ENCODE assay signal across 8 mouse cellular contexts in the genomic region with DNA sequence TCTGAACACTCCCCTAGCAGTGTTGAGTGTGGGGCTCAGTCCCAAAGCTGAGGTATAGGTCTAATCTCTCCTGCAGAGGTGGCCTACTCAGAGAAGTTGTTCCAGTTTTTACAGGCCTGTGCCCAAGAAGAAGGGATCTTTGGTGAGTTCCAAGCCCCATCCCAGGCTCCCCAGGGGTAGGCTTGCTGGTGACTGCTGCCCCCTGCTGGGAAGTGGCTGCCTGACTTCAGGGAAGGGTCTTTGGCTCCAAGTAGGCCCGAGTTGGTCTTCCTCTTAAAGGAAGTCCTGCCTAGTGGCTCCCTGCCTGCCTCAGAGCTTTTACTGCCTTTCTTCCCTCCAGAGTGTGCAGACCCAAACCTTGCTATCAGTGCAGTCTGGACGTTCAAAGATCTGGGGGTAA. TPM values are rescaled to one million over a fixed set of nuclear protein-coding genes. Genes with fewer than 3 reads are reported as not detected.
DNase-seq lines count a peak whose midpoint lies in the region; ATAC-seq and TF ChIP-seq lines count a peak whose summit lies in the region.

No protein-coding gene starts in this region.

- H3K4me2 ChIP-seq in intestine, postnatal 0 days (replicated peaks; ENCODE audit: low read depth) = no peak overlapping the region
- no peak overlapping the region for H3K4me2 ChIP-seq in intestine, embryonic 16.5 days (ENCODE audit: low read depth, low read length)
- no peak overlapping the region for H3K4me2 ChIP-seq in neural tube, embryonic 11.5 days (ENCODE audit: low read depth)

- peaks cover 27% of the 10 kb centered on the region; the same call in 1 of the 2 replicates for H3K36me3 ChIP-seq in intestine, postnatal 0 days (ENCODE audit: control insufficient read depth, insufficient read depth)
- no peaks in the 10 kb centered on the region for H3K36me3 ChIP-seq in intestine, embryonic 16.5 days (ENCODE audit: control insufficient read depth, insufficient read depth, low read length)
- H3K36me3 ChIP-seq in neural tube, embryonic 11.5 days (ENCODE audit: control insufficient read depth, insufficient read depth, low read length) = no peaks in the 10 kb centered on the region; the same call in 1 of the 2 replicates

- DNase-seq in B cell, adult 2 months = peak; percentile 56 to 58
- DNase-seq in NIH3T3 (ENCODE audit: low read depth) = peak; percentile 42
- peak; percentile 51 for DNase-seq in neural tube, embryonic 11.5 days (ENCODE audit: low spot score)
- DNase-seq in right cerebral cortex, postnatal 36 days (ENCODE audit: low spot score in 2 of 2) = no peak

- no peak overlapping the region for H3K27ac ChIP-seq in intestine, postnatal 0 days (ENCODE audit: low read depth, low read length)
- no peak overlapping the region for H3K27ac ChIP-seq in intestine, embryonic 16.5 days (ENCODE audit: low read length)
- H3K27ac ChIP-seq in neural tube, embryonic 11.5 days (ENCODE audit: low read depth, low read length) = no peak overlapping the region

- no peaks in the 10 kb centered on the region for H3K27me3 ChIP-seq in intestine, postnatal 0 days (replicated peaks; ENCODE audit: control insufficient read depth, insufficient read depth, low read length)
- no peaks in the 10 kb centered on the region for H3K27me3 ChIP-seq in intestine, embryonic 16.5 days (replicated peaks; ENCODE audit: control insufficient read depth, insufficient read depth, low read length)
- no peaks in the 10 kb centered on the region for H3K27me3 ChIP-seq in neural tube, embryonic 11.5 days (ENCODE audit: control insufficient read depth, insufficient read depth, low read length)

- no peak for ATAC-seq in intestine, postnatal 0 days
- no peak for ATAC-seq in intestine, embryonic 16.5 days
- peak; percentile 34; the same call in 1 of the 2 replicates for ATAC-seq in granulocyte monocyte progenitor cell, adult 5-6 weeks (replicated peaks; ENCODE audit: poor library complexity, severe bottlenecking)
- no peak for ATAC-seq in neural tube, embryonic 11.5 days (ENCODE audit: insufficient read depth, low FRiP score, low TSS enrichment)
- ATAC-seq in cerebellum, adult (ENCODE audit: insufficient number of reproducible peaks, low FRiP score, low TSS enrichment) = no peak

- no peak overlapping the region for H3K4me3 ChIP-seq in intestine, postnatal 0 days (ENCODE audit: low read depth, low read length)
- H3K4me3 ChIP-seq in intestine, embryonic 16.5 days (ENCODE audit: low read length) = no peak overlapping the region
- no peak overlapping the region for H3K4me3 ChIP-seq in neural tube, embryonic 11.5 days (ENCODE audit: low read depth, low read length)

- 39% methylated on average over 2 of the region's 2 CpGs for WGBS in intestine, postnatal 0 days
- 50% methylated on average over 2 of the region's 2 CpGs for WGBS in intestine, embryonic 16.5 days
- 43% methylated on average over 2 of the region's 2 CpGs for WGBS in neural tube, embryonic 11.5 days

- no peaks in the 10 kb centered on the region for H3K4me1 ChIP-seq in intestine, postnatal 0 days (replicated peaks; ENCODE audit: control insufficient read depth, insufficient read depth, low read length)
- no peaks in the 10 kb centered on the region for H3K4me1 ChIP-seq in intestine, embryonic 16.5 days (ENCODE audit: control insufficient read depth, insufficient read depth, low read length)
- no peaks in the 10 kb centered on the region for H3K4me1 ChIP-seq in neural tube, embryonic 11.5 days (ENCODE audit: control insufficient read depth, insufficient read depth, low read length)

- H3K9me3 ChIP-seq in intestine, postnatal 0 days (ENCODE audit: control insufficient read depth) = no peaks in the 10 kb centered on the region
- H3K9me3 ChIP-seq in intestine, embryonic 16.5 days (ENCODE audit: control insufficient read depth, low read length) = no peaks in the 10 kb centered on the region
- H3K9me3 ChIP-seq in neural tube, embryonic 11.5 days (ENCODE audit: control insufficient read depth, low read length) = no peaks in the 10 kb centered on the region

- TF ChIP-seq CTCF in intestine, postnatal 0 days (IDR thresholded peaks at IDR 0.05; ENCODE audit: low read depth) = peak; percentile 69

- H3K9ac ChIP-seq in intestine, postnatal 0 days (ENCODE audit: low read depth, low read length) = no peak overlapping the region
- H3K9ac ChIP-seq in intestine, embryonic 16.5 days (ENCODE audit: low read depth, low read length) = no peak overlapping the region
- H3K9ac ChIP-seq in neural tube, embryonic 11.5 days (ENCODE audit: low read length) = no peak overlapping the region

RNA-seq across cellular contexts. Expression of gene Fahd2a, which starts 9.2 kb away (rescaled TPM):
- polyA plus RNA-seq in intestine, postnatal 0 days (2015; fragmentation: Nextera tagmentation; extraction: Ambion mirVana) = 23.5 and 24.2 TPM in 2 replicates
- 24.8 and 27.8 TPM in 2 replicates for polyA plus RNA-seq in intestine, embryonic 16.5 days (2015; fragmentation: Nextera tagmentation; extraction: Ambion mirVana)
- total RNA-seq in granulocyte monocyte progenitor cell, adult 5-6 weeks (2014; fragmentation: Nextera tagmentation) = 6.0 and 26.2 TPM in 2 replicates
- total RNA-seq in granulocyte monocyte progenitor cell, adult 5-6 weeks (2017) = 6.6 and 11.9 TPM in 2 replicates
- polyA plus RNA-seq in neural tube, embryonic 11.5 days (2014; fragmentation: Nextera tagmentation; extraction: Ambion mirVana) = 22.7 and 24.8 TPM in 2 replicates

RNA-seq across cellular contexts. Expression of gene Gpat2, which starts 10.1 kb away (rescaled TPM):
- 0.07 and 0.18 TPM in 2 replicates for polyA plus RNA-seq in intestine, postnatal 0 days (2015; fragmentation: Nextera tagmentation; extraction: Ambion mirVana)
- 0.09 and 0.12 TPM in 2 replicates for polyA plus RNA-seq in intestine, embryonic 16.5 days (2015; fragmentation: Nextera tagmentation; extraction: Ambion mirVana)
- not detected in 2 replicates for total RNA-seq in granulocyte monocyte progenitor cell, adult 5-6 weeks (2014; fragmentation: Nextera tagmentation)
- not detected in 2 replicates for total RNA-seq in granulocyte monocyte progenitor cell, adult 5-6 weeks (2017)
- polyA plus RNA-seq in neural tube, embryonic 11.5 days (2014; fragmentation: Nextera tagmentation; extraction: Ambion mirVana) = 0.08 TPM in 1 of 2 replicates, not detected in the other

Comparison
In these comparisons a context has a peak if more than half of its experiments do, and no peak if none do; other contexts are left out.
1. DNase-seq: peak in B cell, adult 2 months (2 of 2), NIH3T3 (single experiment) and neural tube, embryonic 11.5 days (single experiment); none in right cerebral cortex, postnatal 36 days (0 of 2).